Mouse (Mus musculus): Measurements from ENCODE around the gene 1700037H04Rik.

DNA sequence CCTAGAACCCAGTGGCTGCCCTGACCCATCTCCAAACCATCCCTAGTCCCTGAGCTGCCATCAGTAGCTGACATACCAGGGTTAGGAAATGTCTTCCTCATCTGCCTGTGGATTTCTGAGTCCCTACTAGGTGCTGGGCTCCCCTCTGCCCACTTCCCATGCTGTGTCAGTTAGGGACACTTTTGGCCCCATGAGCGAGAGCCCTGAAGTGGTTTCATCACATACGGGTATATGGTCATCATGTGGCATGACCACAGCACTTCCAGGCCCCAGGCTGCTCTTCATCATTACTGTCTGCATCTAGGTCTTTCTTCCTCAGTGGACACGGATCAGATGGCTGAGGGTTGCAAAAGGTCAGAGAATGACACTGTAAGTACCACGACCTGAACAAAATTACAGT is 46.9 kb upstream of the 1700037H04Rik start, which contains the start of gene Ap5s1:
- TF ChIP-seq MAFK (IDR thresholded peaks at IDR 0.05; ENCODE audit: insufficient read depth, low read depth, low read length) (no peak), CHD2 (IDR thresholded peaks at IDR 0.05; ENCODE audit: low read depth, low read length) (no peak), HCFC1 (IDR thresholded peaks at IDR 0.05; ENCODE audit: borderline replicate concordance, insufficient read depth, low read length) (no peak), ZNF384 (IDR thresholded peaks at IDR 0.05; ENCODE audit: low read depth, low read length) (no peak), ZC3H11A (IDR thresholded peaks at IDR 0.05; ENCODE audit: borderline replicate concordance, low read depth, low read length) (no peak)

Data from ES-E14 (cell line).